Mouse (Mus musculus) cerebellum, adult 2 months (tissue): ENCODE results near the gene Zfp953. TPM values are rescaled to one million over a fixed set of nuclear protein-coding genes. Genes with fewer than 3 reads are reported as not detected.
A peak's percentile ranks its signal among the peaks of the same experiment; 100 is the strongest.

Source experiments
- DNase-seq, 2 experiments: peaks; one replicate each; pipeline ENCODE4 v3.0.0; 2021
- H3K27ac ChIP-seq: fragments of 200-500 bp; 2 replicates; pipeline ENCODE4 v1.5.1; 2012; ENCODE audit warnings: low read length, control low read depth, inconsistent platforms; ENCODE audit not compliant: insufficient read depth
- H3K27me3 ChIP-seq: fragments of 200-500 bp; 2 replicates; pipeline ENCODE4 v1.6.1; 2012; ENCODE audit warnings: inconsistent platforms, mild to moderate bottlenecking, low read length, moderate library complexity; ENCODE audit not compliant: control insufficient read depth, insufficient read depth
- H3K4me1 ChIP-seq: fragments of 200-500 bp; 2 replicates; pipeline ENCODE4 v1.6.1; 2011; ENCODE audit warnings: low read length; ENCODE audit not compliant: control insufficient read depth, insufficient read depth
- H3K4me3 ChIP-seq: fragments of 200-500 bp; replicated peaks from 2 replicates; pipeline ENCODE3; 2011; ENCODE audit warnings: mild to moderate bottlenecking, low read depth, low read length, control low read depth; ENCODE audit not compliant: insufficient read depth
- CTCF ChIP-seq: fragments of 200-500 bp; IDR thresholded peaks from 2 replicates; pipeline ENCODE4 v1.5.1; 2011; ENCODE audit warnings: low read depth, mild to moderate bottlenecking, control low read depth, low read length, moderate library complexity, borderline replicate concordance; ENCODE audit not compliant: insufficient read depth
- POLR2A ChIP-seq: fragments of 200-500 bp; IDR thresholded peaks from 2 replicates; pipeline ENCODE4 v1.6.1; 2011; ENCODE audit warnings: low read length, control low read depth, borderline replicate concordance; ENCODE audit not compliant: insufficient read depth
- WGBS: fragments of 180-500 bp; shearing (Covaris S2); methylation state at CpG from one replicate; pipeline ENCODE4 v1.1.7; 2018; 5-methylcytosine and 5-hydroxymethylcytosine counted together
- polyA plus RNA-seq: library from polyadenylated mRNA; depleted of rRNA; stranded (reverse); fragments of >200 nt; gene quantifications from 2 replicates; pipeline ENCODE4 v1.2.3, GENCODE M21; 2012; rRNA removed

Gene Zfp953
- polyA plus RNA-seq, 1 experiment, result 0.44 TPM

DNA sequence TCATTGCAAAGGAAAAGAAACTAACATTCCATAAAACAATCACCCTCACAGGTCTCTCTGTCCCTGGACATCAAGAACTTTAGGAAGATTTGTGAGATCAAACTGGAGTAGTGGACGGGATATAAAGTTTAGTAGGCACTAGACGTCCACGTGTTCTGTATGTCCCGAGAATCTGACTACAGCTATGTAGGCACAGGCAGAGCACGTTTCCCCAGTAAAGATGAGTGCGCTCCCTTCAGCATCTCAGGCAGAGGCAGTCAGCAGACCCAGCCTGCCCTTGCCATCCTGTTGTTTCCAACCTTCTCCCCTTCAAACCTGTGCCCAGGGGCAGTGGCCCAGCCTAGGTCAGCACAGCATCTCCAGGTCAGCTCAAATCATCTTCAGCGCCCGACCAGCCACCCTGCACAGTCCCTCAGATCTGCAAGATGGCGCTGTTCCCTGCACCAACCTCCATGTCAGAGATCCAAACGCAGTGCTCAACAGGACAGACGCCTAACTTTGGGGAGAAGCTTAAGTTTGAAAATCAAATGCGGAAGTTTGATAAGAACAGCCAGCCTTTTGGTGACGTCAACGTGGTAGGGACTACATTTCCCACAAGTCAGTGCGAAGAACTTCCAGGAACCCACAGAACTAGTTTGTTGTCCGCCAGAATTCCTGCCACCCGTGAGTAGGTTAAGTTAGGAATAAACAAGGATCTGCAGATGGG, 28.2 kb downstream of the Zfp953 start, which contains the start of gene Zfp595:
Gene Zfp595 (minus strand): TSS at position 552 of the 706 bp plus-strand sequence.
- no peaks in the 10 kb centered on the region for H3K4me1 ChIP-seq
- no peaks in the 10 kb centered on the region for H3K27me3 ChIP-seq
- TF ChIP-seq POLR2A, result 0 out of 2 replicates have a peak, but pooled peaks have one; percentile 39
- peak; percentile 58 for TF ChIP-seq CTCF
- H3K27ac ChIP-seq, result peak within 1 kb of the TSS; percentile 42; the same call in 1 of the 2 replicates
- 7% methylated on average over 17 of the region's 17 CpGs for WGBS
- peak; percentile 82 to 85 for DNase-seq
- H3K4me3 ChIP-seq, result peak within 1 kb of the TSS; percentile 78

DNA sequence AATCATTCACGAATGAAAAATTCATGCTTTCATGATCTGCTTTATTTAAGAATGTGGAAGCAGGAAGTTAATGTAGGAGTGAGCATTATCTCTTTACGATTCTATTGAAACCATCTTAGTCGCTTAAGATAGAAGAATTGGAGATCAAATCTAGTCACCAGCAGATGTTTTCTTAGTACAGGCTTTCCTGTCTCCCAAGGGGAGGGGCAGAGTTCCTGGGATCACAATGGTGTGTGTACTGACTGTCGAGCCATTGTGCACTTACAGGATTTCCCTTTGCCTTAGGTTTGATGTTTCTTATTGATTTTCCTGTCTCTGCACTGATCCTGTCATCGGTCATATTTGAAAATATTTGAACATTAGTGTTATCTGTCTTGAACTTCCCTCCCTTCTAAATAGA, 53.7 kb downstream of the Zfp953 start:
- no peaks in the 10 kb centered on the region for H3K4me1 ChIP-seq
- no peak for TF ChIP-seq POLR2A
- TF ChIP-seq CTCF, result no peak
- H3K4me3 ChIP-seq, result no peak overlapping the region
- WGBS, result 24% methylated on average over 5 of the region's 5 CpGs
- H3K27me3 ChIP-seq, result no peaks in the 10 kb centered on the region
- no peak for DNase-seq
- H3K27ac ChIP-seq, result no peak overlapping the region

DNA sequence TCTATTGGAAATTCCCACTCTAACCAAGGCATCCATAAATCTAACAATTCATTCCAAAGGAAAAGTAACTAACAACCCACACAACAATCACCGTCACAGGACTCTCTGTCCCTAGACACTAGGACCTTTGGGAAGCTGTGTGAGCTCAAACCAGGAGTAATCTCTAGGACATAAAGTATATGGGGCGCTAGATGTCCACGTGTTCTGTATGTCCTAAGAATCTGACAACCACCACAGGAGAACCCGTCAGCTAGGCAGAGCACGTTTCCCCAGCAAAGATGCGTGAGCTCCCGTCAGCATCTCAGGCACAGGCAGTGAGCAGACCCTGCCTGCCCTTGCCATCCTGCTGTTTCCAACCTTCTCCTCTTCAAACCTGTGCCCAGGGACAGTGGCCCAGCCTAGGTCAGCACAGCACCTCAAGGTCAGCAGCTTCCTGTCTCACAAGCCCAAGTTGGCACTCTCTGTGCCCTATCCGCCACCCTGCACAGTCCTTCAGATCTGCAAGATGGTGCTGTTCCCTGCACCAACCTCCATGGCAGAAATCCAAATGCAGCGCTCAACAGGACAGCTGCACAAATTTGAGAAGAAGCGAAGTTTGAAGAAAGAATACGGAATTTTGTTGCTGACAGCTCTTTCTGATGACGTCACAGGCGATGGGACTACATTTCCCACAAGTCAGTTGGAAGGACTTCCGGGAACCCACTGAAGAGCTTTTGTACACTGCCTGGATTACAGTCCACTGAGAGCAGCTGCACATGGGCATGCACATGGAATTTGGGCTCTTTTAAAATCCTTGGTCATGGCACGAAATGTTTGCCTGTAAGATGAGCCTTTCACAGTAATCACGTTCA, 54.4 kb downstream of the Zfp953 start, which contains the start of gene Zfp457:
Gene Zfp457 (minus strand): TSS at position 664 of the 851 bp plus-strand sequence.
- Histone ChIP-seq H3K27ac (peak within 1 kb of the TSS; percentile 57), H3K4me1 (no peaks in the 10 kb centered on the region), H3K27me3 (no peaks in the 10 kb centered on the region), H3K4me3 (peak within 1 kb of the TSS; percentile 94)
- TF ChIP-seq CTCF (no peak), POLR2A (peak; percentile 77; the same call in 1 of the 2 replicates)
- WGBS, result 4% methylated on average over 16 of the region's 16 CpGs
- DNase-seq, result peak; percentile 92

Other genes with a start within 250 kb of the Zfp953 start
- gene Rslcan18, start 244.3 kb downstream of the Zfp953 start, polyA plus RNA-seq, result 0.16 TPM in 2 replicates
- 2.6 and 3.2 TPM in 2 replicates for gene Zfp759, start 238.9 kb downstream of the Zfp953 start, polyA plus RNA-seq
- 3.0 and 3.1 TPM in 2 replicates for gene Rsl1, start 187.4 kb downstream of the Zfp953 start, polyA plus RNA-seq
- gene Zfp455, start 166.1 kb downstream of the Zfp953 start, polyA plus RNA-seq, result 0.84 and 1.1 TPM in 2 replicates
- gene Zfp458, start 82.1 kb downstream of the Zfp953 start, polyA plus RNA-seq, result 4.0 TPM in 2 replicates
- 2.9 and 3.4 TPM in 2 replicates for gene Zfp457, start 54.1 kb downstream of the Zfp953 start, polyA plus RNA-seq
- gene Zfp595, start 28.0 kb downstream of the Zfp953 start, polyA plus RNA-seq, result 2.3 and 2.4 TPM in 2 replicates
- gene Gm28044, start 69 bp downstream of the Zfp953 start, polyA plus RNA-seq, result 0.43 TPM in 1 of 2 replicates, not detected in the other
- gene Gm28041, start 15.1 kb upstream of the Zfp953 start, polyA plus RNA-seq, result not detected in 2 replicates
- gene Zfp456, start 15.2 kb upstream of the Zfp953 start, polyA plus RNA-seq, result 0.30 and 0.77 TPM in 2 replicates
- 2.9 and 3.2 TPM in 2 replicates for gene Zfp429, start 39.2 kb upstream of the Zfp953 start, polyA plus RNA-seq
- 0.97 and 1.0 TPM in 2 replicates for gene Zfp459, start 60.8 kb upstream of the Zfp953 start, polyA plus RNA-seq
- gene Zfp874a, start 91.0 kb upstream of the Zfp953 start, polyA plus RNA-seq, result 7.4 and 8.4 TPM in 2 replicates
- 10.0 and 12.6 TPM in 2 replicates for gene Zfp874b, start 123.7 kb upstream of the Zfp953 start, polyA plus RNA-seq
- 7.1 and 7.7 TPM in 2 replicates for gene Zfp58, start 139.9 kb upstream of the Zfp953 start, polyA plus RNA-seq
- gene Gm26965, start 165.5 kb upstream of the Zfp953 start, polyA plus RNA-seq, result not detected in 2 replicates
- 27.9 and 29.0 TPM in 2 replicates for gene Zfp87, start 165.6 kb upstream of the Zfp953 start, polyA plus RNA-seq
- gene Zfp748, start 193.2 kb upstream of the Zfp953 start, polyA plus RNA-seq, result 6.8 and 7.0 TPM in 2 replicates
- gene Zfp729b, start 249.1 kb upstream of the Zfp953 start, polyA plus RNA-seq, result 3.8 TPM in 2 replicates